Mouse (Mus musculus) megakaryocyte progenitor cell, adult 5-6 weeks (primary cell): ENCODE data around the gene Tph1. TPM values are rescaled to one million over a fixed set of nuclear protein-coding genes. Genes with fewer than 3 reads are reported as not detected.
"Not testable (repeated sequence)": the region's sequence is repeated elsewhere in the genome, so short reads cannot be mapped to it uniquely, and the experiment has no call there.

Source experiments
- ATAC-seq: replicated peaks from 2 replicates; pipeline ENCODE4 v1.8.0; 2016; ENCODE audit warnings: mild to moderate bottlenecking, moderate TSS enrichment, inconsistent platforms; ENCODE audit not compliant: poor library complexity
- total RNA-seq, 2 experiments: library from RNA; stranded (forward) in 1 of 2; stranded (reverse) in 1 of 2; fragments of 157-497, 149-512 nt in 1 of 2; fragments of 200-1000 nt in 1 of 2; gene quantifications; 2 replicates each; pipeline versions ENCODE4 v1.2.3 to v1.2.4; 2015 to 2017

Gene Tph1
- total RNA-seq (2015) = not detected in 2 replicates
- not detected in 2 replicates for total RNA-seq (2017)

DNA sequence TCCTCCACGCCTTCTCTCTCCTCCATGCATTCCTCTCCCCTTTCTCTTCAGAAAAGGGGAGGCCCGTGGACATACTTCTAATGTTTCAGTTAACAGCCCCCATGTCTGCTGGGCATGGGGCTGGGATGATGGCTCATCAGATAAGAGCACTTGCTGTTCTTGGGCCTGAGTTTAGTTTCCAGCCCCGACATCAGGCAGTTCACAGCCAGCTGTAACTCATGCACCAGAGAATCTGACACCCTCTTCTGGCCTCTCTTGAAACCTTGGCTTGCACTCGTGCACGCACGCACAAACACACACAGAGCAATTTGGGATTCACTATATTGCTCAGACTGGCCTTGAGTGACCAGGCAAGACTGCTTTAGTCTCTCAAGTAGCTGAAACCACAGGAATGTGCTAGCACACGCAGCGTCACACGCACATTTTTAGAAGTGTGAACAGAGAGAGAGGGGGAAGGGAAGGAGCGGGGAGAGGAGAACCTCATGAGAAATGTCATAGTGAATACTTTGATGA is at the start of gene Tph1:
Gene Tph1 (minus strand): TSS at position 378 of the 513 bp plus-strand sequence.
- no peak for ATAC-seq

DNA sequence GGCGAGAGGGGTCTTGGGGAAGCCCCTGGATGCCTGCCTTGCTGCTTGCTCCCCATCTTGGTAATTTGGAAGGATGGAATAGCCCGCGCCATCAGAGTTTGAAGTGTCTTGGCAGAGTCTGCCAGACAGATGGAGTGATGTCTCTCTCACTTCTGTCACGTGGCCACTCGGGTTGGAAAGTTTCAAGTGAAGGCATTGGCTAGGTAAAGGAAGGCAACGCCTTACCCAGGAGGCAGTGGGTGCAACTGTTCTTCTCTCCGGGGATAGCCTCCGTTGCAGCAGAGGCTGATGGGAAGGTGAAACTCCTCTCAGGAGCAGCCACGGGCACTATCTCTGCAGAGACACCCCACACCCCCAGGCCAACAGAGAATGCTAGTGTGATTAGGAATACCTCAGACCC is 48.1 kb upstream of the Tph1 start:
- ATAC-seq = no peak

DNA sequence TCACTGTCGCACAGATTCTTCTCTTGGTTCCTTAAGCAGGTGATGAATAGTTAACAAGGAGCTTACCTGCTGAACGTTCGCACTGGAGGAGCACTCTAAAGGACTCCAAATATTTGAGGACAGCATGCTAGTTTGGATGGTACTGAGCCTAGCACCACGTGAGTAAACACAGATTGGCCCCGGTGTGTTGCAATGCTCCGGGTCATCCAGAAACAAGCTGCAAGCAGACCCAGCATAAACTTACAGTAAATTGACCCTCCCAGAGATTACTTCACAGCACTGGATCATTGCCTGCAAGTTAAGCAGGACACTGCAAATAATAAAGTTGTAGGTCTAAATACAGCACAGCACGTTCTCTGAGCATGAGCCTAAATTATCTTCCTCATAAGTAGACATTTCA is 47.2 kb upstream of the Tph1 start:
- ATAC-seq = no peak

DNA sequence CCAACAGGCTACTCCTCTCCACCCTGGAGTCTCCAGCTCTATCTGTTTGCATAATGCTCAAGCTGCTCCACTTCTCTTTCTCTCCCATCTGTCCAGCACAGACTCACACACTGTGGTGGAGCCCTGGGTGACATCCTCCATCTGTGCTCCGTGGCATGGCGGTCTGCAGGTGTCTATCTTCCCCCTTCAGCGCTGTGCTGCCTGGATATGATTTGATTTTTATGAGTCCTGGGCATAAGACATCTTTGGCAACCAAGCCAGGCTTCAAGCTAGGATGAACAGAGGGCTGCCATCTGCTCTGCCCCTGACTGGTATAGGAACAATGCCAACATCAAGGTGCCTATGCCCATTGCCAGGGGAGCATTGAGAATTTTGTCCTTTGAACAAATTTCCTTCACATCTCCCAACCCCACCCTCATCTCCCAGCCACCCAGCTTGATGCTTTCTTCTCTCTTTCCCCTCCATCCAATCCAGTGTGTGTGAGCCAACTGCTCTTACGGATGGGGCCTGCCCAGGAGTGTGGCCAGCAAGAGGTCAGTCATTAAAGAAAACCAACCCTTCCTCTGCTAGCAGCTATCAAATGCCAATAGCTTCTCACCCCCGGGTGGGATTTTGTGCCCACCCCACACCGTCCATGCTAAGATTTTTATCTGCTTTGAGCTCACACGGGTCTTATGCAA is 46.4 kb upstream of the Tph1 start:
- no peak for ATAC-seq

DNA sequence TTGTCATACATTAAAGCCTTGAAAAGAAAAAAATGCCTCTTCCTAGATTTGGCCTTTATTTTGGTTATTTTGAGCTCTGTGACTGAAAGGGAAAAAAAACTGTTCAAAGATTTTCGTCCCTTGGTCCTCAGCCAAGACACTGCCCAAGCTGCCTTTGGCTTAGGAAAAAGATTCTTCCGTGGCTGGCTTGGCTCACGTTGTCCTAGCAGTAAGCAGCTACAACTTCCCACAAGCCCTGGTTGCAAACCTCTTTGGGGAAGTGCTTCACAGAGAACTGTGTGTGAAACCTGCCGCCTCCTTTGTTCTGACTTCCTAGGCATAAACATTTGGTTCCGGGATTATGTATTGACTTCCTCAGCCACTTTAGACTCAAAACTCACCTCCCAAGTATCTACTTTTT is 44.6 kb upstream of the Tph1 start:
- ATAC-seq = peak; percentile 55

DNA sequence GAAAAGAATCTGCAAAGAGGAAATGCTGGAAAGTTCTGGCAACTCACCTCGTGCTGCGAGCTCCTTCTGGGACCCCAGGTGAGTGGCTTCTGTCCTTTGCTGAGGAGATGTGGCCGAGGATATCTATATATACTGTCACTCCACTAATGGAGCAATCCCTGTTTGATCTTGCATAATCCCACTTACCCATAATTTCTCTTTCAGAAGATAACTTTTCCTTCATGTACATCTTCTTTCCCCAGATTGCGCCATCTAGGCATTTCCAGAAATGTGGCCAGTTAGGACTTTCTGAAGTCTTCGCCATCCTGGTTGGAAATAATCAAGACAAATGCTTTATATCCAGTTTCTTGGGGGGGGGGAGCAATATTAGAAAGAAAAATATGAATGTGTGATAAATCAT is 43.3 kb upstream of the Tph1 start, which contains the start of gene Saa3:
Gene Saa3 (minus strand): TSS at position 101 of the 400 bp plus-strand sequence.
- no peak for ATAC-seq

DNA sequence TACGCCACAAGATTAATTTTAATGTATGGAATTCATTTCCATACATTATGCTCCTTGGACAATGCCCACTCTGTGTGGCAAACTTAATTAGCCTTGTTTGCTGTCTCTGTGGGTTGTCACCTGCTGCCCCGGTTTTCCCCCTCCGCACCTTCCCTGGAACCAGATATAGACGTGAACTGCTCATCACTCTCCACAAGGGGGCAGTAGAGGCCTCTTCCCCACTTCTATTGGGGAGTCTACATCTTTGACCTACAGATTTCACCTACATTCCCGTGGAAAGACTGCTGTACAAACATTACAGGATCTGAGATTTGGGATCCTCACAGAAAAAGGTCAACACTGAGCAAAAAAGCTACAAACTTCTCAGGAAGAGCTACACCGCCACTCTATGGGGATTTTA is 42.2 kb upstream of the Tph1 start:
- peak; percentile 51 for ATAC-seq

DNA sequence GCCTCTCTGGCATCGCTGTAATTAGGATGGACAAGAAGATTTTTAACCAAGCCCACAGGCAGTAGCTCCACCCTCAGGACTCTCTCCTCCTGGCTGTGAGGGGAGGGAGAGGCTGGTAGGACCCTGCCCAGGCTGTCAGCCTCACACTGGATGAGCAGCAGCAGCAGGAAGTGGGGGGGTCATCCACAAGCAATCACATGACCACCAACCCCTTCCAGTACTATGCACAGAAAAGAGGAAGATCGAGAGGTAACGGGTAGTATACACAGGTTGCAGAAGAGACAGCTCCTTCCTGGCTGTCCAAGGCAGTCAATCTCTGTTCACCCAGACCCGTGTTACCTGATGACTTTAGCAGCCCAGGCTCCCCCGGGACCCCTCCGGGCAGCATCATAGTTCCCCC is 39.9 kb upstream of the Tph1 start:
- peak; percentile 57 for ATAC-seq

DNA sequence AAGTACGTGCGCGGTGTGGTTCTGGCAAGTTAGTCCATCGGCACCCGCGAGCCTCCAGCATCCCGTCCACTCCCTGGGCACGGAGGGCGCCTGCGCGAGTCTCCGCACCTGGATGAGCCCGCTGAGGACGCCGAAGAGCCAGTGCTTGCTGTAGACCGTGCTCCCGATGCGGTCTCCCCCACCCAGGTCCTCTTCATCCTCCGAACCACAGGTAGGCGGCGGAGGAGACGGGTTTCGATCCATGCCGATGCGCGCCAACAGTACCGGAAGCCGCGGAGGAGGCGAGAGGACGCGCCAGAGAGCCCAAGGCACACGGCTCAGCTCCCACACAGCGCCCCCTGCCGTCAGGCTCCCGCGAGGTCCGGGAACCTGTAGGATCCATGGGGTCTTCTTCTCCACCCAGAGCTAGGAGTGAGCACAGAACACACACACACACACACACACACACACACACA is 38.1 kb upstream of the Tph1 start, which contains the start of gene Saal1:
Gene Saal1 (minus strand): TSS at position 291 of the 455 bp plus-strand sequence.
- ATAC-seq = peak; percentile 93

DNA sequence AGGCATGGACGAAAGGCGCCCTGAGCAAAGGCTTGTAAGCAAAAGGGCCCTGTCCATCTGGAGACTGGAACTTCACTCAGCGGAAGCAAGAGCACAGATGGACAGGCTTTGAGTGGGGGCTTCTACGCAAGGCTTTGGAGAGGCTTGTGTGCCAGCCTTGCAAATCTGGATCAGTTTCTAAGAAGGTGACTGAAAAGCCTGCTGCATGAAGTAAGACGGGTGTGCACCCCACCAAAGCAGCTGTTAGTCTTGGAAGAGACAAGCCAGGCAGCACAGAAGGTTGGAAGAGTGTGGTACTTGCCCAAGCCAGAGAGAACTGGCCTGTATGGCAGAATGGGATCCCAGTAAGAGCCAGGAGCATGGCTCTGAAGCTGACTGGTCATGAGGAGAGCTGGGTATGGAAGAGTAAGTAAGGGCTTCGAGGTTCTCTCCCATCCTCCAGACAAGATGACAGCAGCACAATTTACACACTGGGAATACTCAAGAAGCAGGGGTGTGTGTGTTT is 28.2 kb upstream of the Tph1 start:
- ATAC-seq = no peak

DNA sequence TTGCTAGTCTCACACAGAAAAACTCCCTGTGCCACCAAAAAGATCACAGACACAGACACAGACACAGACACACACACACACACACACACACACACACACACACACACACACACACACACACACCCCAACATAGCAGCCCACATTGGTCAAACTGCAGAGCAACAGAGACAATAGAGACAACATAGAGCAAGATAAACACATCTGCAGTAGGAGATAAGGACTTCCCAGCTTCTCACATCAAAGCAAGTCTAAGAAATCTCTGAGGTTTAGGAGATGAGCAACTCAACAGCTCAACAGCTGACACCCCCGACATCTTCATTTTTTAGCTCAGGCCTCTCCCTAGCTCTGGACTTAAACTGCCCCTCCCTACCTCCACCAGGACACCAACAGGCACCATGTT is 24.4 kb upstream of the Tph1 start:
- peak; percentile 97 for ATAC-seq

DNA sequence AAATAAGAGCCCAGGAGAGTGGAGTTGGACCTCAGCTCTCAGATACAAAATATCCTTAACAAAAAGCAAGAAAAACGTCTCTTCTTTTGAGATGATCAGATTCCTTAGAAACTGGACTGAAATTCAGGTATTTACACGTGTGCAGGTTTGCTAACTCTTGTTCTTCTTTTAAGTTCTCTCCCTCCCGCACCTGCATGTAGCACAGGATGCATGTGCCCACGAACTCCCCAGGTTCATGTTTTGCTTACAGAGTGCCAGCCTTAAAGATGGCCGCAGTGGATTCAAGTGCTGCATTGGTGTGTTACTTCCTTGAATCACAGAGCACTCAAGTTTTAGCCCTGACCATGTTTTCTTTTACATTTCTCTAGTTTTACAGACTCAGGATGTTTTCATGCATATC is 14.5 kb upstream of the Tph1 start:
- ATAC-seq = no peak

DNA sequence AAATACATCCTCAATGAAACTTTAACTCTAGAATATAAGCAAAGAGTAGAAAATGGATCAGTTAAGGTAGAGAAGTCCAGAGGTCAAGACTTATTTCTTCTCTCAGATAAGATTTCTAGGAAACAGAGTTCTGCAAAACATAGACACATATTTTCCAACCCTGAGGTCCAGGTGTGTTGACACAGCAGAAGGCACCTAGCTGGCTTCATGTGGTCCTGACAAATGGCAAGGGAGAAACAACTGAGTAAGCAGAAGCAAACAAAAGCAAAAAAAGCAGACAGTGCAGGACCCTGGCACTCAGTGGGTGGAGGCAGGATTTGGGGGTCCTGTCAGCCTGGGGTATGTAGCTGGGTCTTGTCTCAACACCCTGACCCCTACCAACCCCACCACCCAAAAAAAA is 8.4 kb upstream of the Tph1 start:
- no peak for ATAC-seq

DNA sequence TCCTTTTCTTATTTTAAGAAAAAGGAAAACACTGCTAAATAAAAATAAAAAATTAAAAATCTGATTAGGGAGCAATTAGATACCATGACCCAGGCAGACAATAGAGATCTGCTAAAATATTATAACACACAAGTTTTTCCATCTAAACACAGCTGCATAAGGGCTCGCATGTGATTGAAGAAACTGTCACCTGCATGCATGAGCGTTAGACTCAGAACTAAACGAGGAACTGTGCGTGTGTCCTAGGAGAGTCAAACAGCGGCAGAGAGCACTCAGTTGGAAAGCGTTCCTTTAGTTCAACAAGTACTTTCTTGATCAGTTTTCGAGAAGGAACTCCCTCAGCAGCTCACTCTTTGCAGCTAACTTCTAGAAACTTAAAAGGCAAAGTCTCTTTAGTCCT is 6.7 kb upstream of the Tph1 start:
- not testable (repeated sequence) for ATAC-seq

DNA sequence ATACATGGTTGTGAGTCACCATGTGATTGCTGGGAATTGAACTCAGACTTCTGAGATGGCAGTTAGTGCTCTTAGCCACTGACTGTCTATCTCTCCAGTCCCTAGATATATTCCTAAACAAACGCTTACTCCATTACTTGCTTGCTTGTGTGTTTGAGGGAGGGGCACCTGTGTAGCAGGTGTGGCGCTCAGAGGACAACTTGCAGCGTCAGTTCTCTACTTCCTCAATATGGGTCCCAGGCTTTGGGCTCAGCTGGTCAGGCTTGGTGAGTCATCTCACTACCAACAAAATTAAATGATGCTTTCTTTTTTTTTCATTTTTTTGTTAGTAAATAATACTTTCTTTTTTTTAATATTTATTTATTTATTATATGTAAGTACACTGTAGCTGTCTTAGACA is 6.1 kb upstream of the Tph1 start:
- ATAC-seq = no peak

DNA sequence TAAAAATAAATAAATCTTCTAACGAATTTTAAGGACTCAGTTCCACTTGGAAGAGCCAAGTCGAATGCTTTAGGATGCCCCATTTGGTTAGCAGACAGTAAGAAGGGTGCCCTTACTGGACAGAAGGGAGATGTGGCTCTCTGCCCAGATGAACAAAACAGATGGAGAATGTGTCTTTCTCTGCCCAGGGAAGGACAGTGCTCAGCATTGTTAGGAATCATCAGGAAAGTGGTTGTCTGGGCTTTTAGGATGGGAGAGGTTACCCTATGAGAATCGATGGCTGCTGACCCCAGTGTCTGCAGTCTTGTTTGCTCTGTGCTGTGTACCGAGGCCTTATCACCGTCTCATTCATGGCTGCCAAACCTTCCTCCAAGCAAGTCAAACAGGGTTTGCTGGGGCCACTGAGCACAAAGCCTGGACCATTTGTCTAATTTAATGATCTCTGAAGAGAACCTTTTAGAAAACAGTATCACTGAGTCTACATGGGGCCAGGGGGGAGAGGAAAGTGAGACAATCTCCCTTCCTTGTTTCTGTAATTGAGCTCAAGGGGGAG is 4.5 kb upstream of the Tph1 start:
- ATAC-seq = no peak

DNA sequence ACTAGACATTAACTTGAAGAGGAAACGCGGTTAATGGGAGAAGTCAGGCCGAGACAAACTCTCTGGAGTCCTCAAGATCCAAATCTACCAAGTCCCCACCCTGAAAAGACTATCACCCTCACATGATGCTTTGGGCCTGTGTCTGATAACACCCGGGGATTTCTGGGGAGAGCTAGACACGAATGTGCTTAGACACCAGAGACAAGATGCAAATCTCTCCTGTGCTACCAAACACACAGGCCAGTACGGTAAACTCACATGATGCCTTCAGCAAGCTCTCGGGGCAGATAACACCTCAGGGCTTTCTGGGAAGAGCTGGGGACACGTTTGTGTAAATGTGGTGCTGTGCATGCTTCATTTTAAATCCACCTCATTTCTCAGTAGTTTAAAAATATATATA is 3.5 kb upstream of the Tph1 start:
- no peak for ATAC-seq

DNA sequence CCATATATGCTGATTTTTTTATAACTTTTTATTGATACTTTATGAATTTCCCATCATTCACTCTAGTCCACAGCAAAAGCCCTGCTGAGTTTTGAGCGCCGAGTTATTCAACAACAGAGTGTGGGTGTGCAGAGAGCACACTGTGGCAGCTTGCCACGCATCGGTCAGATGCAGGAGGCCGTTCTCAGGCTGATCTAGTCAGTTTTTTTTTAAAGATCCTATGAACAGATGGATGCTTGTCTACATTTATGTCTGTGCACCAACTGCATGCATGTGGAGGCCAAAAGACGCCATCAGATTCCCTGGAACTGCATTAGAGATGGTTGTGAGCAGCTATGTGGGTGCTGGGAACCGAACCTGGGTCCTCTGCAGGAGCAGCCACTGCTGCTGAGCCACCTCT is 2.7 kb upstream of the Tph1 start:
- ATAC-seq = no peak

DNA sequence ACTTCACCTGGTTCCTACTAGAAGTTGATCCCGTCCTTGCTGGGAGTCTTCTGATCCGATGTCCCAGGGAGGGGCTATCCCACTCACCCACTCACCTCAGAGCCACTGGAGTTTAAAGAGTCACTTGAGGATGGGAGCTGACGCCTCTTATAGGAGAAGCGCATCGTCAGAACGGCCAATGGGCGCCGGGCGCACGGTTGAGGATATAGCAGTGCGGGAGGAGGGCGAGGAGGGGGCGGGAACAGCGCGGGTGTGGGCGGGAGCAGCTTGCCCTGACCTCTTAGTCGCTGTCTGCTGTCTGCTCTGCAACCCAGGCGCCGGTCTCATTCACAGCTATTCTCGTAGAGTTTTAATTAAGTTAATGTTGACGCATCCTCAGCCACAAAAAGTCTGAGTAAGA is 5.1 kb downstream of the Tph1 start:
- peak; percentile 60; the same call in 1 of the 2 replicates for ATAC-seq

DNA sequence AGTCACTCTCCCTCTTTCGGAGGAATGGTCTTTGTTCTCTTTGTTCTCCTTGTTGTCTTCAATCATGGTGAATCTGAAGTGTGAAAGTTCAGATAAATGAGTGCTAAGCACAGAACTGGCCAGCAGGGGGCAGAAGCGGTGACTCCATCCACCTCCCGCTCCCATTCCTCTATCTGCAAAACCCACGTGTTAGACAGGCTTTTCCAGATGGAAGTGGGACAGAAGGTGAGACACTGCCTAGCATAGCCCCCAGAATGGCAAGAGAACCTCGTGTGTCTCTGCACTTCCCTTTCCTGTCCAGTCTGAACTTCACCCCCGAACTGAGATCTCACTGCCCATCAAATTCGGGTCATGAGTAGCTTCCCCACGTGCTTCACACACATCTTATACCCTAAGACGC is 7.1 kb downstream of the Tph1 start:
- peak; percentile 63 for ATAC-seq

DNA sequence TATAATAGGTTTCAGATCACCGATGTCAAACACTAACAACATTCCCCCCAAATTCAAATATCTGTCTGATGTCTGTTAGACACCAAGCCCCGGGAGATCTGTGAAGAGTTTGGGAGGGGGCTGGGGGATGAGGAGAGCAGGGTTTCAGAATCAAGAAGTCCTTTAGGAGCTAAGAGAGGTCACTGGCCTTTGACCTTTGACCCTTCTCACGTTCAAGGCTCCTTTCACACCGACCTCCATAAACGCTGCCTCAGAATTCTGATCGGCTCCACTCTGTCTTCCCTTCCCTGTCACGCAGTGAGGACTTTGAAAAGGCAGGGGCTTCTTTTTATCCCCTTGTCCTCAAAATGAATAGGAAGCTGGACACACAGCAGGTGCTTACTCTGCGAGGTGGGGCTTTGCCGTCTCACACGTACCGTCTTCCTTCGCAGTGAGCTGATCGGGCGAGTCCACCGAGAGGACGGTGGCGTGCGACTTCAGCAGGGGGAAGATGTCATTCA is 10.7 kb downstream of the Tph1 start:
- ATAC-seq = no peak

DNA sequence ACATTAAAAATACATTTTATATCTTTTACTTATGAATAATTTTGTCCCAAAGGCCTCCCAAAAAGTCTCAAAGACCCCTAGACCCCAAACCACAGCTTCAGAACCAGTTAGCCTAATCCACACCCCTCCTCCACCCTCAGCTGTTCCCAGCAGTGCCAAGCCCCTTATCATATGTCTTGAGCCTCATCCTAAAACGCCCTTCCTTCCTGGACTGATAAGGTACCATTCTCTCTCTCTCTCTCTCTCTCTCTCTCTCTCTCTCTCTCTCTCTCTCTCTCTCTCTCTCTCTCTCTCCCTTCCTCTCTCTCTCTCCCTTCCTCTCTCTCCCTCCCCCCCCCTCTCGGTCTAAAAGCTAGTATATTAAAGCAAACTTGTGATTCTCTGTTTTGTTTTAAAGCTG is 20.1 kb downstream of the Tph1 start:
- no peak for ATAC-seq
